Mouse (Mus musculus): ENCODE measurements at regions not wholly inside any gene's neighbourhood (a gene's known extent, or its start where the extent isn't known, plus 50 kb on each side); places are given as distances from the start of the nearest gene placed in this dataset.

- peak overlapping the region; percentile 1; the same call in 1 of the 2 replicates for H3K4me2 ChIP-seq (ENCODE audit: low read depth, low read length, severe bottlenecking)
- no peaks in the 10 kb centered on the region for H3K4me1 ChIP-seq (replicated peaks; ENCODE audit: control insufficient read depth, insufficient read depth, low read length)
- ATAC-seq (replicated peaks; ENCODE audit: low FRiP score) (peak; percentile 81), DNase-seq (ENCODE audit: low spot score) (peak; percentile 67)
- H3K36me3 ChIP-seq (ENCODE audit: control insufficient read depth, insufficient read depth, low read length): no peaks in the 10 kb centered on the region
- H3K4me3 ChIP-seq (ENCODE audit: low read depth, low read length): no peak overlapping the region
- H3K27me3 ChIP-seq (ENCODE audit: control insufficient read depth, insufficient read depth, low read length): no peaks in the 10 kb centered on the region
- no peak overlapping the region for H3K9ac ChIP-seq (ENCODE audit: low read length)
- no peak overlapping the region for H3K27ac ChIP-seq (ENCODE audit: low read depth, low read length)
- WGBS: 30% methylated on average over 14 of the region's 14 CpGs
- H3K9me3 ChIP-seq (ENCODE audit: control insufficient read depth, low read length): no peaks in the 10 kb centered on the region
Measured at GRCm38 (mm10) chr17:68210313-68211254, 63.0 kb upstream of the L3mbtl4 start.

- Histone ChIP-seq H3K36me3 (ENCODE audit: control insufficient read depth, insufficient read depth, low read length) (no peaks in the 10 kb centered on the region), H3K9ac (ENCODE audit: low read length) (no peak overlapping the region), H3K4me2 (ENCODE audit: low read depth, low read length, severe bottlenecking) (no peak overlapping the region), H3K9me3 (ENCODE audit: control insufficient read depth, low read length) (no peaks in the 10 kb centered on the region), H3K4me1 (replicated peaks; ENCODE audit: control insufficient read depth, insufficient read depth, low read length) (no peaks in the 10 kb centered on the region), H3K27ac (ENCODE audit: low read depth, low read length) (no peak overlapping the region), H3K27me3 (ENCODE audit: control insufficient read depth, insufficient read depth, low read length) (no peaks in the 10 kb centered on the region), H3K4me3 (ENCODE audit: low read depth, low read length) (no peak overlapping the region)
- DNase-seq (ENCODE audit: low spot score) (no peak), ATAC-seq (replicated peaks; ENCODE audit: low FRiP score) (no peak)
- 78% methylated on average over 4 of the region's 4 CpGs for WGBS
Measured at GRCm38 (mm10) chr17:68218246-68218645, 55.4 kb upstream of the L3mbtl4 start.

GRCm38 (mm10) chr17:68223170-68223569 is 50.4 kb upstream of the L3mbtl4 start:
- no peak overlapping the region for H3K27ac ChIP-seq (ENCODE audit: low read depth, low read length)
- no peak for ATAC-seq (replicated peaks; ENCODE audit: low FRiP score)
- H3K4me2 ChIP-seq (ENCODE audit: low read depth, low read length, severe bottlenecking): no peak overlapping the region
- H3K9me3 ChIP-seq (ENCODE audit: control insufficient read depth, low read length): no peaks in the 10 kb centered on the region
- no peak for DNase-seq (ENCODE audit: low spot score)
- no peaks in the 10 kb centered on the region for H3K27me3 ChIP-seq (ENCODE audit: control insufficient read depth, insufficient read depth, low read length)
- no peaks in the 10 kb centered on the region for H3K36me3 ChIP-seq (ENCODE audit: control insufficient read depth, insufficient read depth, low read length)
- no peak overlapping the region for H3K9ac ChIP-seq (ENCODE audit: low read length)
- no peak overlapping the region for H3K4me3 ChIP-seq (ENCODE audit: low read depth, low read length)
- H3K4me1 ChIP-seq (replicated peaks; ENCODE audit: control insufficient read depth, insufficient read depth, low read length): no peaks in the 10 kb centered on the region
- 96% methylated on average over 3 of the region's 3 CpGs for WGBS

Data from forebrain, embryonic 11.5 days (tissue).